Mouse (Mus musculus): ENCODE measurements around the gene Shmt2.

Gene Shmt2

DNA sequence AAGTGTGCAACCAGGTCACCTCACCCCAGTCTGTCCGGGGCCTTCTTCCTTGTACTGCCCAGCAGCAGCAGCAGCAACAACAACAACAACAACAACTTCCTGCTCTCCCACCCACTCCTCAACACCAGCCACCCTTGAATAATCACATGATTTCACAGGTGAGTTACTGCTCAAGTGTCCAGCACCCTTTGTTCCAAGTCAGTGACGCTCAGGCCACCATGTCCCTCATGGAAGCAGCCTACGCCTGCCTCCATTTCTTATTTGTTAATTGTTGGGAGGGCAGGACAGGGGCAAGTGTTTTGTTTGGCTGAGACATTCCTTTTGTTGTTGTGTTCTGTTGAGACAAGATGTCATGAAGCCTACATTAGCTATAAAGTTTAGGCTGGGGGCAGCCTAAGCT, 45.7 kb downstream of the Shmt2 start:
- no peak for DNase-seq (ENCODE audit: low read depth)

DNA sequence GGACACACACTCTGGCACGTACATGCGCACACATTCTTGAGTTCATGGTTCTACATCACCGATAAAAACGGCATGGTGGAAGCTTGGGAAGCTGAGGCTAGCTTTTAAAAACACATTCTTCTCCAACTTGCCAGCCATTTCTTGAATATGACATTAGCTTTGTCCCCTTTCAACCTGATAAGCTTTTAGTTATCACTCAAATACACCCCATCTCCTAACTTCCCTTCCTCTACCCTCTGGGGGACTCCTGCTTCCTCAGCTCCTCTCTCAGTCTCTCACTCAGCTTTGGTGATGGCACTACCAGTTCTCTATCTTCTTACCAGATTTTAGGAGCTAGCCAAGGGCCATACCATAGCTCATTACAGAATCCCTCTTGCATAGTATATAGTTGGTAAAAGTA, 47.1 kb downstream of the Shmt2 start:
- no peak for DNase-seq (ENCODE audit: low read depth)

DNA sequence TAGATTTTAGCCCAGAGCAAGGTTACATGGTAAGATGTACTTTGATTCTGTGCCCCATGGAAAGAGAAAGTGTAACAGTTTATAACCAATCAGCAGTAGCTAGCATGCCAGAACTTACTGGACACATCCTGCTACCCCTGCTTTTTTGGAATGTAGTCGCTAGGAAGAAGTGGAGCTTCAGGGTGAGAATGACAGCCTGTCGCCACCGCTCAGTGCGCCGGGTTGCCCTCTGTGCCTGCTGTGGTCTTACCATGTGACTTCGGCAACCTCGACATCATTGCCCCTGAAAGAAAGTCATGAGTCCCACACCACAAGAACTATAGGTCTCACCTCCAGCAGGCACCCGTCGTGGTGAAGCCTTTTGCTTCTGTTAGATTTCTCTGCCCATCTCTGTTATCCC, 49.5 kb downstream of the Shmt2 start:
- DNase-seq (ENCODE audit: low read depth): peak; percentile 21

DNA sequence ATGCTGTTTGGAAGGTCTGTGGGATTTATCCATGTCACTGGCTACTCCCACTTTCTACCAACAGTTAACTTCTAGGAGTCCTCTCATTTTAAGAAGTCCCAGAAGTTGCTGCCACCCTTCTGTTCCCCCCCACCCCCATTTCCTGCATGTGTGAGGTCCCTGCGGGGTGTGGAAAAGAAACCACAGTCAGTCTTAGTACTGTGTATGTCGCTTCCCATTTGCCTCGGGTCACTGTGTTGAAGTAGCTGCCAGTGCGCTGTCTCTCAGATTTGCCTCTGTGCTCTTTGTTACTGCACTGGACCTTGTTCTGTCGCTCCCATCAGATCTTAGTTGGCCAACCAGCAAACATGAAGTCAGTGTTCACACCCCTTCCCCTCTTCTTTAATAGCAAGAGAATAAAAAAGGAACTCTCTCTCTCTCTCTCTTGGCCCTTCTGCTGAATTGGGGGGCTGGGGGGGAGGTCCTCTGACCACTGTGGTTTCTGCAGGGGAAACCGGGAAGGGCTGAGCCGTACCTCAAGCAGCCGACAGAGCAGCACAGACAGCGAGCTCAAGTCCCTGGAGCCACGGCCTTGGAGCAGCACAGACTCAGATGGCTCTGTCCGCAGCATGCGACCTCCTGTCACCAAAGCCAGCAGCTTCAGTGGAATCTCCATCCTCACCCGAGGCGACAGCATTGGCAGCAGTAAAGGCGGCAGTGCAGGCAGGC, 50.8 kb downstream of the Shmt2 start:
- peak; percentile 69 for DNase-seq (ENCODE audit: low read depth)

Measured in 416B (cell line).